Mouse (Mus musculus): ENCODE measurements around the gene Ep400.

- no peak for TF ChIP-seq POLR2A (IDR thresholded peaks at IDR 0.05; ENCODE audit: insufficient read depth, low read depth, low read length)
- TF ChIP-seq CTCF (IDR thresholded peaks at IDR 0.05) = no peak
- TF ChIP-seq EP300 (IDR thresholded peaks at IDR 0.05; ENCODE audit: insufficient read depth, low read depth, low read length) = no peak
Observed at GRCm38 (mm10) chr5:110801036-110801624, 30.6 kb upstream of the Ep400 start.

Measured in heart, adult 2 months (tissue).